In the genomic region with DNA sequence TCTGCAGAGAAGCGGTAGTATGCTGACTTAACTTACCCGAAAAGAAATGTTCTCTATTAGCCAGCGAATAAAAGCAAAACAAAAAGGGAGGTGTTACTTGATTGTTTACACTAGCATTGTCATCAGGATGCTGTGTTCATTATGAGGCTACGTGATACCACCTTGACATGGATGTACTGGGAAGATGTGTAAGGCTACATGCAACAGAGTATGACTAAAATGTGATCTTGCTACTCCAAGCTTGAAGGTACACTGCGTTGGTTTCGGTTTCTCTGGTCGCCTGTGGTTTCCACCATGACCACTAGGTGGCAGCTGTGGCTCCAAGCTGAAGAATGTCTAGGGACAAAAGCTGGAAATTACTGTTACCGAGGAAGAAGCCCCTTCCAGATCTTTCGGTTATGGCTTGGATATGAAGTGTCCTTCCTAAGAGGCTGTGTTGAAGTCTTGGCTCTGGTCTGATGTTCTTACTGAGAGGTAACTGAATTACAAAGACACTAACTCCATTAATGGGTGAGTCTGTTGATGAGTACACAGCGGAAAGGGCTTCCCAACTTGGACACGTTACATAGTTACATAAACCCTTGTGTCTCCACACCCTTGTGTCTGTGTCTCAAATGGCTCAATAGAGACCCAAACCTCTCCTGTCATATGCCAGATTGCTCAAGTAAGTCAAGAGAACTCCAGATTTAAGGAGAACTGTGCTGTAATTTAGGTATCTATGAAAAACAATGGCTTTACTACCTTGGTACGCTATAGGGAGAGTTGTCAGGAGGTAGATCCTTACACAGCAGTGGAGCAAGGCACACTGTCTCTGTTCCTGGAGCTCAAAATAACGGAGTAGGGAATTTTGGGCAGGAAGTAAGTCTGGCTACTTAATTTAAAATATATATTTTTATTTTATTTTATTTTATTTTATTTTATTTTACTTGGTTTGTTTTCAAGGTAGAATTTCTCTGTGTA, we compare ENCODE assay signal across 7 mouse cellular contexts.
DNase-seq lines count a peak whose midpoint lies in the region; ATAC-seq and TF ChIP-seq lines count a peak whose summit lies in the region.
"Not testable (repeated sequence)": the region's sequence is repeated elsewhere in the genome, so short reads cannot be mapped to it uniquely, and the experiment has no call there.

No protein-coding gene starts in this region.

- peak overlapping the region; percentile 20 for H3K27ac ChIP-seq in gastrocnemius, adult 2 months
- not testable (repeated sequence) for H3K27ac ChIP-seq in hindbrain, postnatal 0 days; neural tube, embryonic 14.5 days (ENCODE audit: low read depth, low read length)

- 62% methylated on average over 11 of the region's 13 CpGs for WGBS in hindbrain, postnatal 0 days
- 63% methylated on average over 11 of the region's 13 CpGs for WGBS in neural tube, embryonic 14.5 days

- not testable (repeated sequence) for H3K27me3 ChIP-seq in hindbrain, postnatal 0 days (ENCODE audit: insufficient read depth, low read length); neural tube, embryonic 14.5 days (ENCODE audit: control insufficient read depth, insufficient read depth, low read length)

- DNase-seq in adrenal gland, adult (ENCODE audit: inconsistent age in 2 of 2, low spot score in 1 of 2): peak; percentile 33 to 78
- DNase-seq in embryo, embryonic 10.5 days (ENCODE audit: low spot score): peak; percentile 40
- not testable (repeated sequence) for DNase-seq in gastrocnemius, adult 2 months
- DNase-seq in hindbrain, postnatal 0 days (ENCODE audit: low spot score): peak; percentile 5
- DNase-seq in layer of hippocampus, postnatal 14 days (ENCODE audit: low spot score in 2 of 2): peak; percentile 28 to 33
- peak; percentile 36 for DNase-seq in lung, postnatal 10 days

- intact Hi-C loops in gastrocnemius, adult 2 months (cut with DNase I): not testable (repeated sequence)

- H3K36me3 ChIP-seq in hindbrain, postnatal 0 days (ENCODE audit: insufficient read depth, low read length); neural tube, embryonic 14.5 days (ENCODE audit: control insufficient read depth, insufficient read depth, low read length): not testable (repeated sequence)

- H3K4me2 ChIP-seq in hindbrain, postnatal 0 days (ENCODE audit: low read depth, low read length): peak overlapping the region; percentile 24; the same call in 1 of the 2 replicates
- not testable (repeated sequence) for H3K4me2 ChIP-seq in neural tube, embryonic 14.5 days (ENCODE audit: low read depth, low read length)

- H3K9me3 ChIP-seq in hindbrain, postnatal 0 days (ENCODE audit: low read length); neural tube, embryonic 14.5 days (ENCODE audit: control insufficient read depth, low read length): not testable (repeated sequence)

- H3K9ac ChIP-seq in hindbrain, postnatal 0 days (replicated peaks; ENCODE audit: low read length); neural tube, embryonic 14.5 days (replicated peaks; ENCODE audit: low read depth, low read length): not testable (repeated sequence)

- TF ChIP-seq CTCF in gastrocnemius, adult 2 months (IDR thresholded peaks at IDR 0.05): peak; percentile 55
- TF ChIP-seq CTCF in hindbrain, postnatal 0 days (IDR thresholded peaks at IDR 0.05; ENCODE audit: low read depth): peak; percentile 58

- not testable (repeated sequence) for H3K4me1 ChIP-seq in hindbrain, postnatal 0 days (ENCODE audit: insufficient read depth, low read length); neural tube, embryonic 14.5 days (ENCODE audit: control insufficient read depth, insufficient read depth, low read length)

- H3K4me3 ChIP-seq in gastrocnemius, adult 2 months: peak overlapping the region; percentile 69
- H3K4me3 ChIP-seq in hindbrain, postnatal 0 days (ENCODE audit: low read length); neural tube, embryonic 14.5 days (ENCODE audit: low read depth, low read length): not testable (repeated sequence)

- peak; percentile 85 for ATAC-seq in hindbrain, postnatal 0 days
- peak; percentile 88 for ATAC-seq in neural tube, embryonic 14.5 days (ENCODE audit: low read depth)
